In genomic region chr6:83412362-83412853, GRCm38 (mm10) we compare ENCODE assay signal across 8 mouse cellular contexts. TPM values are rescaled to one million over a fixed set of nuclear protein-coding genes. Genes with fewer than 3 reads are reported as not detected.
DNase-seq lines count a peak whose midpoint lies in the region; ATAC-seq and TF ChIP-seq lines count a peak whose summit lies in the region.

No protein-coding gene starts in this region.

- no peak overlapping the region for H3K9ac ChIP-seq in embryonic facial prominence, embryonic 12.5 days
- H3K9ac ChIP-seq in hindbrain, postnatal 0 days (replicated peaks; ENCODE audit: low read length), result no peak overlapping the region
- no peak overlapping the region for H3K9ac ChIP-seq in stomach, embryonic 15.5 days

- H3K4me1 ChIP-seq in embryonic facial prominence, embryonic 12.5 days, result peaks cover 50% of the 10 kb centered on the region
- H3K4me1 ChIP-seq in embryonic facial prominence, embryonic 10.5 days, result peaks cover 58% of the 10 kb centered on the region
- peaks cover 100% of the 10 kb centered on the region for H3K4me1 ChIP-seq in megakaryocyte, embryonic 14.5 days
- H3K4me1 ChIP-seq in hindbrain, postnatal 0 days (ENCODE audit: insufficient read depth, low read length), result peaks cover 20% of the 10 kb centered on the region
- H3K4me1 ChIP-seq in stomach, embryonic 15.5 days, result peaks cover 57% of the 10 kb centered on the region

- no peaks in the 10 kb centered on the region for H3K9me3 ChIP-seq in embryonic facial prominence, embryonic 12.5 days
- H3K9me3 ChIP-seq in embryonic facial prominence, embryonic 10.5 days, result no peaks in the 10 kb centered on the region
- H3K9me3 ChIP-seq in megakaryocyte, embryonic 14.5 days, result no peaks in the 10 kb centered on the region
- H3K9me3 ChIP-seq in hindbrain, postnatal 0 days (ENCODE audit: low read length), result no peaks in the 10 kb centered on the region
- H3K9me3 ChIP-seq in stomach, embryonic 15.5 days, result no peaks in the 10 kb centered on the region

- no peak for DNase-seq in embryonic facial prominence, embryonic 10.5 days (ENCODE audit: low spot score)
- DNase-seq in hindbrain, postnatal 0 days (ENCODE audit: low spot score), result peak; percentile 22
- DNase-seq in kidney, postnatal 36 days, result no peak
- DNase-seq in layer of hippocampus, adult 9-10 months (ENCODE audit: low spot score), result no peak

- 0 out of 2 replicates have a peak overlapping the region, but pooled peaks have one; percentile 36 for H3K27ac ChIP-seq in embryonic facial prominence, embryonic 12.5 days
- no peak overlapping the region for H3K27ac ChIP-seq in embryonic facial prominence, embryonic 10.5 days (replicated peaks)
- H3K27ac ChIP-seq in hindbrain, postnatal 0 days, result peak overlapping the region; percentile 54; the same call in 1 of the 2 replicates
- H3K27ac ChIP-seq in stomach, embryonic 15.5 days, result peak overlapping the region; percentile 54; the same call in 1 of the 2 replicates

- 88% methylated on average over 10 of the region's 10 CpGs for WGBS in embryonic facial prominence, embryonic 12.5 days
- 90% methylated on average over 10 of the region's 10 CpGs for WGBS in embryonic facial prominence, embryonic 10.5 days
- WGBS in hindbrain, postnatal 0 days, result 59% methylated on average over 10 of the region's 10 CpGs
- WGBS in stomach, embryonic 15.5 days, result 72% methylated on average over 10 of the region's 10 CpGs

- no peak overlapping the region for H3K4me3 ChIP-seq in embryonic facial prominence, embryonic 12.5 days
- H3K4me3 ChIP-seq in embryonic facial prominence, embryonic 10.5 days, result no peak overlapping the region
- peak overlapping the region; percentile 67 for H3K4me3 ChIP-seq in megakaryocyte, embryonic 14.5 days (replicated peaks)
- no peak overlapping the region for H3K4me3 ChIP-seq in hindbrain, postnatal 0 days (ENCODE audit: low read length)
- no peak overlapping the region for H3K4me3 ChIP-seq in stomach, embryonic 15.5 days (replicated peaks)

- no peaks in the 10 kb centered on the region for H3K27me3 ChIP-seq in embryonic facial prominence, embryonic 12.5 days
- H3K27me3 ChIP-seq in embryonic facial prominence, embryonic 10.5 days (replicated peaks; ENCODE audit: low read depth, poor library complexity, severe bottlenecking), result no peaks in the 10 kb centered on the region
- H3K27me3 ChIP-seq in megakaryocyte, embryonic 14.5 days (replicated peaks), result no peaks in the 10 kb centered on the region
- no peaks in the 10 kb centered on the region for H3K27me3 ChIP-seq in hindbrain, postnatal 0 days (ENCODE audit: insufficient read depth, low read length)
- no peaks in the 10 kb centered on the region for H3K27me3 ChIP-seq in stomach, embryonic 15.5 days (replicated peaks)

- H3K36me3 ChIP-seq in embryonic facial prominence, embryonic 12.5 days, result peaks cover 15% of the 10 kb centered on the region
- H3K36me3 ChIP-seq in embryonic facial prominence, embryonic 10.5 days (replicated peaks), result peaks cover 82% of the 10 kb centered on the region
- H3K36me3 ChIP-seq in megakaryocyte, embryonic 14.5 days (replicated peaks; ENCODE audit: low read length), result peaks cover 82% of the 10 kb centered on the region
- H3K36me3 ChIP-seq in hindbrain, postnatal 0 days (ENCODE audit: insufficient read depth, low read length), result peaks cover 3% of the 10 kb centered on the region; the same call in 1 of the 2 replicates
- no peaks in the 10 kb centered on the region for H3K36me3 ChIP-seq in stomach, embryonic 15.5 days

- ATAC-seq in embryonic facial prominence, embryonic 12.5 days (ENCODE audit: insufficient number of reproducible peaks, insufficient read depth, low FRiP score, low TSS enrichment), result no peak
- ATAC-seq in megakaryocyte, adult 5-6 weeks (ENCODE audit: poor library complexity, severe bottlenecking), result no peak
- 0 out of 2 replicates have a peak, but pooled peaks have one; percentile 8 for ATAC-seq in hindbrain, postnatal 0 days
- ATAC-seq in stomach, embryonic 15.5 days (ENCODE audit: insufficient read depth, low FRiP score, low read depth), result 0 out of 2 replicates have a peak, but pooled peaks have one; percentile 2

- no peak for TF ChIP-seq CTCF in hindbrain, postnatal 0 days (IDR thresholded peaks at IDR 0.05; ENCODE audit: low read depth)

- no peak overlapping the region for H3K4me2 ChIP-seq in embryonic facial prominence, embryonic 12.5 days (replicated peaks)
- H3K4me2 ChIP-seq in hindbrain, postnatal 0 days (ENCODE audit: low read depth, low read length), result no peak overlapping the region
- no peak overlapping the region for H3K4me2 ChIP-seq in stomach, embryonic 15.5 days

RNA-seq across cellular contexts. Expression of gene Tet3, which starts 46.5 kb away (rescaled TPM):
- polyA plus RNA-seq in embryonic facial prominence, embryonic 12.5 days (2016; fragmentation: Nextera tagmentation; extraction: Ambion mirVana), result 40.0 and 41.1 TPM in 2 replicates
- polyA plus RNA-seq in embryonic facial prominence, embryonic 10.5 days (2016; fragmentation: Nextera tagmentation; extraction: Ambion mirVana), result 45.1 and 50.0 TPM in 2 replicates
- 10.6 and 12.2 TPM in 2 replicates for polyA plus RNA-seq in megakaryocyte, embryonic 14.5 days (2012; ENCODE audit: insufficient read depth, low replicate concordance)
- 36.1 and 36.2 TPM in 2 replicates for total RNA-seq in megakaryocyte, adult 5-6 weeks (2015)
- total RNA-seq in megakaryocyte, adult 5-6 weeks (2017), result 15.8 and 23.1 TPM in 2 replicates
- total RNA-seq in hindbrain, postnatal 0 days (2014; rRNA removed), result 30.8 and 34.8 TPM in 2 replicates
- 38.0 and 41.9 TPM in 2 replicates for polyA plus RNA-seq in hindbrain, postnatal 0 days (2015; fragmentation: Nextera tagmentation; extraction: Ambion mirVana)
- 39.6 and 40.0 TPM in 2 replicates for polyA plus RNA-seq in stomach, embryonic 15.5 days (2015; fragmentation: Nextera tagmentation; extraction: Ambion mirVana)

Comparison
In these comparisons a context has a peak if more than half of its experiments do, and no peak if none do; other contexts are left out.
1. ATAC-seq: peak in hindbrain, postnatal 0 days (single experiment) and stomach, embryonic 15.5 days (single experiment); none in embryonic facial prominence, embryonic 12.5 days (single experiment) and megakaryocyte, adult 5-6 weeks (single experiment).